Mouse (Mus musculus): ENCODE data around the gene Ascc1. TPM values are rescaled to one million over a fixed set of nuclear protein-coding genes. Genes with fewer than 3 reads are reported as not detected.
A peak's percentile ranks its signal among the peaks of the same experiment; 100 is the strongest.

Gene Ascc1
- polyA plus RNA-seq, 1 experiment from 2014 or later = 42.4 TPM

GRCm38 (mm10) chr10:60108321-60109111, 105.9 kb downstream of the Ascc1 start:
- Histone ChIP-seq H3K9ac (no peak overlapping the region), H3K4me1 (peaks cover 16% of the 10 kb centered on the region), H3K9me3 (no peaks in the 10 kb centered on the region), H3K27me3 (replicated peaks) (peaks cover 23% of the 10 kb centered on the region), H3K4me3 (replicated peaks) (no peak overlapping the region), H3K36me3 (no peaks in the 10 kb centered on the region), H3K4me2 (no peak overlapping the region), H3K27ac (no peak overlapping the region)
- WGBS = 63% methylated on average over 17 of the region's 17 CpGs
- ATAC-seq (ENCODE audit: insufficient read depth, low FRiP score, low read depth) = no peak

GRCm38 (mm10) chr10:60109336-60109735, 106.7 kb downstream of the Ascc1 start:
- no peaks in the 10 kb centered on the region for H3K36me3 ChIP-seq
- H3K9me3 ChIP-seq = no peaks in the 10 kb centered on the region
- peaks cover 23% of the 10 kb centered on the region for H3K27me3 ChIP-seq (replicated peaks)
- H3K27ac ChIP-seq = no peak overlapping the region
- H3K4me1 ChIP-seq = peaks cover 16% of the 10 kb centered on the region
- H3K9ac ChIP-seq = no peak overlapping the region
- H3K4me3 ChIP-seq (replicated peaks) = no peak overlapping the region
- no peak for ATAC-seq (ENCODE audit: insufficient read depth, low FRiP score, low read depth)
- H3K4me2 ChIP-seq = no peak overlapping the region
- 87% methylated on average over 8 of the region's 8 CpGs for WGBS

DNA sequence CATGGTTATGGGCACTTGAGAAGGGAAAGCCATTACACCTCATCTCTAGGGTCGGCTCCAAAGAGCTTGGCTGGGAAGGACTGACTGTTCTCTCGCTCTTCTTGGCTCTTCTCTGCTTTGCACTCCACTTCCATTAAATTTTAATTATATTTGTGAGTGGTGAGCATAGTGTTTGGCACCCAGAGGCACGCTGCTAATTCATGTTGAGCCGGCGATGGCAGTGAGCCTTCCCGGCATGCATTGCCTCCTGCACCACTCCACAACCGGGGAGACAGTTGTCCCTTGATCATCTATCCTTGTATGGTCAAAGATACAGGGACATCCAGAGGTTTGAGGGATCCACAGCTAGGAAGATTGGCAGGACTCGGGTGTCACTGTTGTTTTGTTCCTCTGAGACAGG, 107.4 kb downstream of the Ascc1 start:
- Histone ChIP-seq H3K9ac (no peak overlapping the region), H3K36me3 (no peaks in the 10 kb centered on the region), H3K27me3 (replicated peaks) (peaks cover 23% of the 10 kb centered on the region), H3K4me3 (replicated peaks) (no peak overlapping the region), H3K9me3 (no peaks in the 10 kb centered on the region), H3K27ac (no peak overlapping the region), H3K4me2 (no peak overlapping the region), H3K4me1 (peaks cover 16% of the 10 kb centered on the region)
- WGBS = 81% methylated on average over 8 of the region's 8 CpGs
- no peak for ATAC-seq (ENCODE audit: insufficient read depth, low FRiP score, low read depth)

GRCm38 (mm10) chr10:60110908-60111475, 108.4 kb downstream of the Ascc1 start:
- no peak for ATAC-seq (ENCODE audit: insufficient read depth, low FRiP score, low read depth)
- WGBS = 81% methylated on average over 10 of the region's 10 CpGs
- no peaks in the 10 kb centered on the region for H3K36me3 ChIP-seq
- no peak overlapping the region for H3K9ac ChIP-seq
- no peak overlapping the region for H3K27ac ChIP-seq
- H3K27me3 ChIP-seq (replicated peaks) = peaks cover 23% of the 10 kb centered on the region
- no peaks in the 10 kb centered on the region for H3K9me3 ChIP-seq
- H3K4me2 ChIP-seq = no peak overlapping the region
- no peak overlapping the region for H3K4me3 ChIP-seq (replicated peaks)
- peaks cover 24% of the 10 kb centered on the region for H3K4me1 ChIP-seq

- Histone ChIP-seq H3K9ac (no peak overlapping the region), H3K4me1 (peaks cover 9% of the 10 kb centered on the region), H3K36me3 (no peaks in the 10 kb centered on the region), H3K27me3 (replicated peaks) (no peaks in the 10 kb centered on the region), H3K9me3 (no peaks in the 10 kb centered on the region), H3K27ac (no peak overlapping the region), H3K4me2 (no peak overlapping the region), H3K4me3 (replicated peaks) (no peak overlapping the region)
- ATAC-seq (ENCODE audit: insufficient read depth, low FRiP score, low read depth) = no peak
- 85% methylated on average over 9 of the region's 9 CpGs for WGBS
These were observed 111.5 kb downstream of the Ascc1 start for GRCm38 (mm10) chr10:60113965-60114690.

DNA sequence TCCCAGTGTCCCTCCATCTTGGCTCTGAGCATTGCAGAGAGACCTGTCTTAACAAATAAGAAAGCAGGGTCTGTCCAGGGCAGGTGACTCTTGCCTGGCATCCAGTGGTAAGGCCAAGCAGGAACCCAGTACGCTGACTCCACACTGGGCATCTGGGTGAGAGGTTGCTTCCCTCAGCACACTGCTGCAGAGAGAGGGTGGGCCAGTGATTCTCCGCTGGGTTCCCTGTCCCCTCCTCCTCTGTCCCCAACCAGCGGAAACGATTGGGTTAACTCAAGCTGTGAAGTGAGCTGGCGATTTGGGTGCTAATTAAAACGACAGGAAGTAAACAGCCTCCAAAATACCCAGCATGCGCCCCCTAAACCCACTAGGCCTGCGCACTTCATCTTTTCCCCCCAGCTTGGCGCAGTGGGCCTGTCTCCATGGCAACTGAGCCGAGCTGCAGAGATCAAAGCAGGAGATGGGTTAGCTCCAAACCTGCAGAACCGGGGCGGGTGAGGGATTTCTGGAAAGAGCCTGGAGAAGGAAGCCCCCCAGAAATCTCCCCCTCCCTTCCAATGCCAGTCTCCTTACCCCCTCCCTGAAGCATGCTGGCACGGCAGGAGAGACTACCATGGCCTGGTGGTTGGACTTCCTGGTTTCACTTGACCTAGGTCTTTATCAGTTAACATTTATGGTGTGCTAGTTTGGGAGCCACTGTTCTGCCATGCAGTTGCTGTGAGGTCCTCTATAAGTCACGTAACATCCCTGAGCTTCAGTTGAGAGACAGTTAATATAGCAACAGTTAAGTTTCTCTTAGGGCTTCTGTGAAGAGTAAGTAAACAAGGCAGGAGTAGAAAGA, 113.0 kb downstream of the Ascc1 start:
- no peaks in the 10 kb centered on the region for H3K9me3 ChIP-seq
- H3K27me3 ChIP-seq (replicated peaks) = no peaks in the 10 kb centered on the region
- no peak overlapping the region for H3K27ac ChIP-seq
- WGBS = 20% methylated on average over 14 of the region's 14 CpGs
- H3K4me2 ChIP-seq = peak overlapping the region; percentile 29
- no peak overlapping the region for H3K9ac ChIP-seq
- ATAC-seq (ENCODE audit: insufficient read depth, low FRiP score, low read depth) = no peak; the same call in 1 of the 2 replicates
- no peaks in the 10 kb centered on the region for H3K36me3 ChIP-seq
- no peak overlapping the region for H3K4me3 ChIP-seq (replicated peaks)
- H3K4me1 ChIP-seq = peaks cover 9% of the 10 kb centered on the region

- no peak overlapping the region for H3K4me3 ChIP-seq (replicated peaks)
- no peak for ATAC-seq (ENCODE audit: insufficient read depth, low FRiP score, low read depth)
- no peaks in the 10 kb centered on the region for H3K36me3 ChIP-seq
- no peaks in the 10 kb centered on the region for H3K9me3 ChIP-seq
- H3K4me2 ChIP-seq = no peak overlapping the region
- H3K4me1 ChIP-seq = peaks cover 9% of the 10 kb centered on the region
- H3K27me3 ChIP-seq (replicated peaks) = no peaks in the 10 kb centered on the region
- WGBS = 59% methylated on average over 4 of the region's 4 CpGs
- no peak overlapping the region for H3K27ac ChIP-seq
- no peak overlapping the region for H3K9ac ChIP-seq
These were observed 114.4 kb downstream of the Ascc1 start for GRCm38 (mm10) chr10:60116997-60117396.

DNA sequence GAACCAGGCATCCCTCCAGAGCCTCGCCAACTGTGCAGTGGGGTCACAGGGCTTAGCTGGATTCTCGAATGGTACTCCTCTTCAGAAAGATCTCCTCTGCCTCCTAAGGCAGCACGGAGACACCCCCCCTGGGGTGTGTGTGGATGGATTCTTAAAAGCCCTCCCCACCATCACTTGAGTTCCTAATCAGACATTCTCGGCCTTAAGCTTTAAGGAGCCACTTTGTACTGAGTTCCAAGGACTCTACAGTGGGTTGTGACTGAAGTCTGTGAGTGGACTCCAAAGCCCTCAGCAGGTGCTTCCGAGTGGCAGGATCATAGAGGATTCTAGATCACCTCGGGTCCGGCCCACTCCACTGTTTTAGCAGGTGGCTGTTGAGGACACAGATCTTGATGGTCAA, 115.9 kb downstream of the Ascc1 start:
- ATAC-seq (ENCODE audit: insufficient read depth, low FRiP score, low read depth) = no peak
- H3K36me3 ChIP-seq = no peaks in the 10 kb centered on the region
- no peaks in the 10 kb centered on the region for H3K9me3 ChIP-seq
- H3K9ac ChIP-seq = no peak overlapping the region
- H3K4me1 ChIP-seq = peaks cover 9% of the 10 kb centered on the region
- H3K27ac ChIP-seq = no peak overlapping the region
- H3K27me3 ChIP-seq (replicated peaks) = no peaks in the 10 kb centered on the region
- H3K4me2 ChIP-seq = no peak overlapping the region
- H3K4me3 ChIP-seq (replicated peaks) = no peak overlapping the region
- WGBS = 69% methylated on average over 7 of the region's 7 CpGs

DNA sequence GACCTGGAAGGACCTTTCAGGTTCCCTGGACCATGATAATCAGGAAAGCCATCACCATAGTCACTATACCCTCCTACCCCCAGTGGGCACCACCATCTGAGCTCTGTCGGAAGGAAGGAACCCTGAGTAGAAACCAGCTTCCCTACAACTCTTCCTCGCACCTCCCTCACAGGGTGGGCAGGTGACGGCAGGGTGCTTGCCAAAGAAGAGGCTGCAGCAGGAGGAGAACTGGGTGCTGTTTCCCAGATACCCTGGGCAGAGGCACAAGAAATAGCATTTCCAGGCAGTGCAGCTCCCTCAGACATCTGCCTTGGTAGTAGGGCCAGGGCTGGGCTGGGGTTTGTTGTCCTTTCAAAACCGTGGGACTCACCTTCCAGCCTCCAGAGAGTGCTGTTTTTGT, 118.0 kb downstream of the Ascc1 start:
- no peaks in the 10 kb centered on the region for H3K9me3 ChIP-seq
- no peak overlapping the region for H3K9ac ChIP-seq
- H3K27me3 ChIP-seq (replicated peaks) = no peaks in the 10 kb centered on the region
- no peak for ATAC-seq (ENCODE audit: insufficient read depth, low FRiP score, low read depth)
- no peak overlapping the region for H3K4me2 ChIP-seq
- no peak overlapping the region for H3K4me3 ChIP-seq (replicated peaks)
- peaks cover 3% of the 10 kb centered on the region for H3K4me1 ChIP-seq
- H3K27ac ChIP-seq = no peak overlapping the region
- 78% methylated on average over 4 of the region's 4 CpGs for WGBS
- H3K36me3 ChIP-seq = no peaks in the 10 kb centered on the region

DNA sequence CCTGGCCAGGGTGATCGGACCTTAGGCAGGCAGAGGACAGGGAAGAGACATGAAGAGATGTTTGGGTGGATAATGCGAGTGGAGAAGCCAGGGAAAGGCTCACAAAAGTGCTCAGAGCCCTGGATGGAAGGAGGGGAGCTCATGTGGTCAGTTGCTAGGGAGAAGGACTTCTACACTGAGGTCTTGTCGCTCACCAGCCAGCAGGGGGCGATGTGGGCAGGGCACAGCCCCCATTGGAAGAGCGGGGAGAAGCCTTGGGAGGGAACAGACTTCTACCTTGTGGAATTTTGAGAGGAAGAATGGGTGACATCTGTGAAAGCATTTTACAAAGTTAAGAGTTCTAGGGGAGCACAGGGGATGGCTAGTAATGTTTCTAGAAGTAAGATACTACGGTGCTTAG, 121.5 kb downstream of the Ascc1 start:
- no peak for ATAC-seq (ENCODE audit: insufficient read depth, low FRiP score, low read depth)
- Histone ChIP-seq H3K4me3 (replicated peaks) (no peak overlapping the region), H3K9me3 (no peaks in the 10 kb centered on the region), H3K27ac (no peak overlapping the region), H3K9ac (no peak overlapping the region), H3K4me2 (no peak overlapping the region), H3K27me3 (replicated peaks) (no peaks in the 10 kb centered on the region), H3K36me3 (no peaks in the 10 kb centered on the region), H3K4me1 (no peaks in the 10 kb centered on the region)
- WGBS = 66% methylated on average over 6 of the region's 6 CpGs

DNA sequence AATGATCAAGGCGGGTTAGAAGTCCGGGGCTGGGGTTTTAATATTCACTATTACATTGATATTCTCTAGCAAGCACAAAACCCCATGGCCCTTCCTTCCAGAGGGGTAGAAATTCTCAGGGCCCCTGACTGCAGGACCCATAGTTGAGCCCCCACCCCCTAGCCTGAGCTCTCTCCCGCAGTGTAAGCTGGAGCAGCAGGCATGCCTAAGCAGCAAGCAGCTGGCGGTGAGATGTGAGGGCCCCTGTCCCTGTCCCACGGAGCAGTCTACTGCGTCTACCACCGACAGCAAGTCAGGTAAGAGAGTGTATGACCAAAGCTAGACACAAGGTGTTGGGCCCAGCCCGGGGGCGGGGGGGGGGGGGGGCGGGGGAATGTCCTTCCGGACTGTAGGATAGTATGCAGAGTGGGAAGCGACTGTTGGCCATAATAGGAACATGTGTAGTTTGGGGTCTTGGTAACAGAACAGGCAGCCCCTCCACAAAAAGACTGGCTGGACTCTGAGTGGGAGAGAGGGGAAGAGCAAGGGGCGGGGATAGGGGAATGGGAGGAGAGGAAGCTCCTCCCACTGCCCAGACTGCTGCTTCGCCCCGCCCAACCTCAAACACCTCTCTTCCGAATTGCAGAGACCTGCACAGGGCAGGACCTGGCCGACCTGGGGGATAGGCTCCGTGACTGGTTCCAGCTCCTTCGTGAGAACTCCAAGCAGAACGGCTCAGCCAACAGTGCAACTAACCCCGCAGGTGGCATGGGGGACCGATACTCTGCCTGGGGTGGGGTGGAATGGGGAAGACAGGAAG, 123.1 kb downstream of the Ascc1 start:
- no peaks in the 10 kb centered on the region for H3K4me1 ChIP-seq

More for the DNA sequence above, 123.1 kb downstream of the Ascc1 start:
- Histone ChIP-seq H3K27ac (no peak overlapping the region), H3K9ac (no peak overlapping the region), H3K4me2 (peak overlapping the region; percentile 41), H3K9me3 (no peaks in the 10 kb centered on the region), H3K36me3 (no peaks in the 10 kb centered on the region), H3K4me3 (replicated peaks) (peak overlapping the region; percentile 16; the same call in 1 of the 2 replicates), H3K27me3 (replicated peaks) (no peaks in the 10 kb centered on the region)
- ATAC-seq (ENCODE audit: insufficient read depth, low FRiP score, low read depth) = peak; percentile 70
- WGBS = 16% methylated on average over 21 of the region's 22 CpGs

Measured in stomach, embryonic 15.5 days (tissue).